Mouse (Mus musculus) liver, embryonic 14.5 days (tissue): ENCODE results near the gene Tarbp1.

Experiments
- CTCF ChIP-seq: IDR thresholded peaks from 2 replicates; pipeline ENCODE4 v1.5.1; 2016; ENCODE audit warnings: antibody characterized with exemption, low read depth, control low read depth
- EP300 ChIP-seq: IDR thresholded peaks from 2 replicates; pipeline ENCODE4 v1.6.1; 2016; ENCODE audit warnings: antibody characterized with exemption, low read depth

GRCm38 (mm10) chr8:126398349-126398748 lies 76.5 kb downstream of the Tarbp1 start:
- peak; percentile 40 for TF ChIP-seq CTCF
- TF ChIP-seq EP300 = no peak
